Mouse (Mus musculus): ENCODE data around the gene Mgmt.

The Mgmt gene

GRCm38 (mm10) chr7:137116246-137116645 is 221.8 kb downstream of the Mgmt start:
- no peak for DNase-seq (ENCODE audit: low read depth, low spot score)

GRCm38 (mm10) chr7:137121243-137121858 is 226.9 kb downstream of the Mgmt start:
- DNase-seq (ENCODE audit: low read depth, low spot score), result peak; percentile 37

GRCm38 (mm10) chr7:137128726-137129125 is 234.3 kb downstream of the Mgmt start:
- DNase-seq (ENCODE audit: low read depth, low spot score), result no peak

GRCm38 (mm10) chr7:137130211-137130610 is 235.8 kb downstream of the Mgmt start:
- no peak for DNase-seq (ENCODE audit: low read depth, low spot score)

GRCm38 (mm10) chr7:137131957-137132356 is 237.5 kb downstream of the Mgmt start:
- DNase-seq (ENCODE audit: low read depth, low spot score), result no peak

- DNase-seq (ENCODE audit: low read depth, low spot score), result no peak
Observed at GRCm38 (mm10) chr7:137138101-137138500, 243.7 kb downstream of the Mgmt start.

- DNase-seq (ENCODE audit: low read depth, low spot score), result no peak
Observed at GRCm38 (mm10) chr7:137140321-137140720, 245.9 kb downstream of the Mgmt start.

- peak; percentile 45 for DNase-seq (ENCODE audit: low read depth, low spot score)
Observed at GRCm38 (mm10) chr7:137141386-137141785, 247.0 kb downstream of the Mgmt start.

GRCm38 (mm10) chr7:137147101-137147500 is 252.7 kb downstream of the Mgmt start:
- DNase-seq (ENCODE audit: low read depth, low spot score), result no peak

GRCm38 (mm10) chr7:137151854-137152253 is 257.4 kb downstream of the Mgmt start:
- no peak for DNase-seq (ENCODE audit: low read depth, low spot score)

GRCm38 (mm10) chr7:137154623-137155022 is 260.2 kb downstream of the Mgmt start:
- peak; percentile 24 for DNase-seq (ENCODE audit: low read depth, low spot score)

- no peak for DNase-seq (ENCODE audit: low read depth, low spot score)
Observed at GRCm38 (mm10) chr7:137159086-137159485, 264.7 kb downstream of the Mgmt start.

- DNase-seq (ENCODE audit: low read depth, low spot score), result no peak
Observed at GRCm38 (mm10) chr7:137172278-137172677, 277.9 kb downstream of the Mgmt start.

All from A20 (cell line).